Mouse (Mus musculus) limb, embryonic 14.5 days (tissue): ENCODE results near the gene Ptrhd1. TPM values are rescaled to one million over a fixed set of nuclear protein-coding genes. Genes with fewer than 3 reads are reported as not detected.

Experiments used
- ATAC-seq: fragments of 200-750 bp; cut with Nextera tagmentation; 2 replicates; pipeline ENCODE4 v1.8.0; 2017; ENCODE audit warnings: low read depth, moderate number of reproducible peaks, moderate TSS enrichment; ENCODE audit not compliant: low FRiP score
- DNase-seq: peaks from one replicate; pipeline ENCODE4 v3.0.0-alpha.2; 2015; ENCODE audit warnings: low spot score
- H3K27ac ChIP-seq: fragments of 300-500 bp; sonication (generic); replicated peaks from 2 replicates; pipeline ENCODE4 v1.5.1; 2014; ENCODE audit warnings: low read depth, mild to moderate bottlenecking, low read length, moderate library complexity, mixed read lengths
- H3K27me3 ChIP-seq: fragments of 300-500 bp; sonication (generic); 2 replicates; pipeline ENCODE4 v1.6.1; 2014; ENCODE audit warnings: low read length, mixed read lengths; ENCODE audit not compliant: control insufficient read depth, insufficient read depth
- H3K36me3 ChIP-seq: fragments of 300-500 bp; sonication (generic); 2 replicates; pipeline ENCODE4 v1.6.1; 2014; ENCODE audit warnings: mild to moderate bottlenecking, low read length, moderate library complexity, mixed read lengths; ENCODE audit not compliant: control insufficient read depth, insufficient read depth
- H3K4me1 ChIP-seq: fragments of 300-500 bp; sonication (generic); 2 replicates; pipeline ENCODE4 v1.6.1; 2014; ENCODE audit warnings: antibody characterized with exemption, low read length, mixed read lengths; ENCODE audit not compliant: control insufficient read depth, insufficient read depth
- H3K4me2 ChIP-seq: fragments of 300-500 bp; sonication (generic); replicated peaks from 2 replicates; pipeline ENCODE4 v1.6.1; 2014; ENCODE audit warnings: low read depth, mild to moderate bottlenecking, low read length, moderate library complexity; ENCODE audit not compliant: severe bottlenecking
- H3K4me3 ChIP-seq: fragments of 300-500 bp; sonication (generic); replicated peaks from 2 replicates; pipeline ENCODE4 v1.5.1; 2014; ENCODE audit warnings: low read length
- H3K9ac ChIP-seq: fragments of 300-500 bp; sonication (generic); 2 replicates; pipeline ENCODE4 v1.6.1; 2014; ENCODE audit warnings: mild to moderate bottlenecking, low read depth, low read length, moderate library complexity; ENCODE audit not compliant: severe bottlenecking
- H3K9me3 ChIP-seq: fragments of 300-500 bp; sonication (generic); 2 replicates; pipeline ENCODE4 v1.6.1; 2016; ENCODE audit warnings: low read length; ENCODE audit not compliant: control insufficient read depth
- POLR2A ChIP-seq: fragments of 200-500 bp; IDR thresholded peaks from 2 replicates; pipeline ENCODE4 v1.8.0; 2012; ENCODE audit warnings: inconsistent platforms, mild to moderate bottlenecking, moderate library complexity, borderline replicate concordance; ENCODE audit not compliant: insufficient read depth, insufficient read length; ENCODE audit errors: extremely low read depth
- WGBS: fragments of 180-500 bp; shearing (Covaris S2); extraction: QIAGEN DNeasy Blood & Tissue Kit; methylation state at CpG from one replicate; pipeline ENCODE4 v1.1.7; 2014; 5-methylcytosine and 5-hydroxymethylcytosine counted together
- polyA plus RNA-seq, 2 experiments: library from polyadenylated mRNA; depleted of rRNA in 1 of 2; stranded (reverse) in 1 of 2; unstranded in 1 of 2; fragments of >200 nt; fragmentation: Nextera tagmentation in 1 of 2; extraction: Ambion mirVana in 1 of 2; gene quantifications; 2 replicates each; pipeline versions ENCODE4 v1.2.1 to v1.2.3; 2012 to 2014

The Ptrhd1 gene
- polyA plus RNA-seq, 2 experiments = 4.1 to 5.5 TPM

DNA sequence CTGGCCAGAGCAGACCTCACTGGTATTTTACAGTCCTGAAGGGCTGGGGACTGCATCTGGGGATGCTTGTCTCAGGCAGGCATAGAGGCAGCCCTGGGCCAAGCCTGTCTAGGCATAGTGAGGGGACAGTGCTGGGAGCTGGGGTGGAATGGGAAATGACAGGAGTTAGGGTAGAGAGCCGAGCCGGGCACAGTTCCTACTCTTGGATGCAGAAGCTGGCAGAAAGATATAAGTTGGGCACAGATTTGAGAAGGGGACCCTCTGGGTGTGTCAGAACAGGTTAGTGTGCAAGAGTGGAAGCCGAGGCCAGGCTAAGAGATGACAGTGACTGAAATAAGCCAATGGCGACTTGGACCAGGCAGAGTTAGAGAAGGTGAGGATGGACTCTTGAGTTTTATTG lies 31.6 kb upstream of the Ptrhd1 start:
- ATAC-seq (no peak), DNase-seq (no peak)
- TF ChIP-seq POLR2A = no peak
- 93% methylated on average over 4 of the region's 4 CpGs for WGBS
- Histone ChIP-seq H3K9ac (no peak overlapping the region), H3K27ac (no peak overlapping the region), H3K4me3 (no peak overlapping the region), H3K4me2 (no peak overlapping the region), H3K27me3 (no peaks in the 10 kb centered on the region), H3K36me3 (peaks cover 81% of the 10 kb centered on the region), H3K4me1 (no peaks in the 10 kb centered on the region), H3K9me3 (no peaks in the 10 kb centered on the region)

DNA sequence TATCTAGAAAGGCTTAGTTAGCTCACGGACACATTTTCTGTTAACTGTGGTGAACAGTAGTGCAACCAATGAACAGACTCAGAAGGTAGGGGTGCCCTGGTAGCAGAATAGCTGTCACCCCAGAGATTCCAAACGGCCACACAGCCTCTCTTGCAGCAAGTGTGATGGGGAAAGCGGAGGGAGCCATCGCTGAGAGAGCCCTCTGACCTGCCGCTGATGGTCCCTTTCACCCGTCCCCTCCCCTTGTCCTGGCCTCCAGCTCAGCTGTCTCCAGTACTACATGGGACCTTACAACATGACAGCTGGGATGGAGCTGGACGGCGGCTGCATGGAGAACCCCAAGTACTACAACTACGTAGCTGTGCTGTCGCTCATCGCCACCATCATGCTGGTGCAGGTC lies 27.7 kb upstream of the Ptrhd1 start:
- Histone ChIP-seq H3K36me3 (peaks cover 73% of the 10 kb centered on the region), H3K9ac (no peak overlapping the region), H3K9me3 (no peaks in the 10 kb centered on the region), H3K27ac (no peak overlapping the region), H3K4me1 (no peaks in the 10 kb centered on the region), H3K27me3 (no peaks in the 10 kb centered on the region), H3K4me2 (no peak overlapping the region), H3K4me3 (no peak overlapping the region)
- WGBS = 97% methylated on average over 11 of the region's 11 CpGs
- ATAC-seq (no peak), DNase-seq (no peak)
- no peak for TF ChIP-seq POLR2A

DNA sequence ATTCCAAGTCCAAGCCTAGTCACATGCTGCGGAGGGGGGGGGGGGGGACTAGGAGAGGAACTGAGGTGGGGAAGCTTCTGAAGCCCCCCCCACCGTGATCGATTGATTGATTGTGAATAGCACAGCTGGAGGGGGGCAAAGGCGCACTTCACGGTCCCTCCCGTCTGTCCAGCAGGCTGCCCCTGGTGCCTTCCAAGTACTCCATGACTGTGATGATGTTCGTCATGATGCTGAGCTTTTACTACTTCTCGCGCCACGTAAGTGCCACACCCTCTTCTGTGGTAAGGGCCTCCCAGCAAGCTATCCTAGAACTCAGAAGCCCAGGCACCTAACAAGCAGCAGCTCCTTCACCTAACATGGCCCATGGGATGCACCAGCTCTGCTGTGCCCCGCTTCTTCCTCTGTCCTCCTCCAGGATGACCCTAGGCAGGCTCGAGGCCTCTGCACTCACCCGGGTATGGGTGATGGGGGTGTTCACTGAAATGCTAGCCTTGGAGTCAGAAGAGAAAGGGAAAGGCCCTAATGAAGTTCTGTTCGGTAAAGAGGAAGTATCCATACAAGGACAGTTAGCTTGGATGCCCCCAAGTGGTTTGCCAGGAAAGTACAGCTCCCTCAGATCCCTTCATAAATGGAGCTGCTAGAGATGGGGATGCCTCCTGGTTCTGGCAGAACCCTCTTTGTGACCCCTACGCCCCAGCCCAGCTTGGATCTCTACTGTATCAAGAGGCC lies 25.3 kb upstream of the Ptrhd1 start:
- no peaks in the 10 kb centered on the region for H3K27me3 ChIP-seq
- no peak overlapping the region for H3K9ac ChIP-seq
- no peaks in the 10 kb centered on the region for H3K9me3 ChIP-seq
- no peaks in the 10 kb centered on the region for H3K4me1 ChIP-seq
- no peak for ATAC-seq
- H3K27ac ChIP-seq = no peak overlapping the region
- TF ChIP-seq POLR2A = no peak
- H3K4me2 ChIP-seq = no peak overlapping the region
- DNase-seq = peak; percentile 41
- no peak overlapping the region for H3K4me3 ChIP-seq
- H3K36me3 ChIP-seq = peaks cover 77% of the 10 kb centered on the region
- 85% methylated on average over 15 of the region's 15 CpGs for WGBS

DNA sequence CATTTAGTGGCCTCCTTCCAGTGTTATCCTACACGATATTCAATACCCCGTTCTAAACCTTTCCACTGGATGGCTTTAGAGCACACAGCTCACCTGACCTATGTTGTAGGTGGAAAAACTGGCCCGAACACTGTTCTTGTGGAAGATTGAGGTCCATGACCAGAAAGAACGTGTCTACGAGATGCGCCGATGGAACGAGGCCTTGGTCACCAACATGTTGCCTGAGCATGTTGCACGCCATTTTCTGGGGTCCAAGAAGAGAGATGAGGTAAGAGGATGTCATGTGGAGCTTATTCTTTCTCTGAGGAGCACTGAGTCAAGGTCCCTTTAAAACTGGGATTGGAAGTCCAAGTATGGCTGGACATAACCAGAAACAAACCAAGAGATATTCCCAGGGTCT lies 24.6 kb upstream of the Ptrhd1 start:
- no peak overlapping the region for H3K9ac ChIP-seq
- H3K27me3 ChIP-seq = no peaks in the 10 kb centered on the region
- H3K36me3 ChIP-seq = peaks cover 77% of the 10 kb centered on the region
- no peak overlapping the region for H3K27ac ChIP-seq
- no peak for TF ChIP-seq POLR2A
- no peak overlapping the region for H3K4me3 ChIP-seq
- ATAC-seq = no peak
- DNase-seq = no peak
- no peak overlapping the region for H3K4me2 ChIP-seq
- WGBS = 95% methylated on average over 9 of the region's 9 CpGs
- H3K9me3 ChIP-seq = no peaks in the 10 kb centered on the region
- no peaks in the 10 kb centered on the region for H3K4me1 ChIP-seq

DNA sequence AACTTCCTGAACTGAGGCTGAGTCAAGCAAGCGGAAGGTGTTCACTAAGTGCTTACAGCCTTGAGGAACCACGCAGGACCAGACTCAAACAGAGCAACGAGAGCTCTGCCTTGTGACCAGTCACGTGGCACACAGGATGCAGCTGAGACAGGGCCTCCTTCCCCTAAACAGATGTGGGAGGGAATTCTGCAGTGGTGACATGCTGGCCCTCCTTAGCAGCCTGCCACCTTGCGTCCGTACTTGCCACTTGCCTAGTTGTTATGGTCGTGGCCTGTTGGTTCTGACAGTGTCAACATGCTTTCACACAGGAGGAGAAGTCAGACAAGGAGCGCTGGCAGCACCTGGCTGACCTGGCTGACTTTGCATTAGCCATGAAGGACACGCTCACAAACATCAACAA lies 22.7 kb upstream of the Ptrhd1 start:
- Histone ChIP-seq H3K4me3 (no peak overlapping the region), H3K9me3 (no peaks in the 10 kb centered on the region), H3K4me1 (no peaks in the 10 kb centered on the region), H3K36me3 (peaks cover 78% of the 10 kb centered on the region), H3K27ac (no peak overlapping the region), H3K9ac (no peak overlapping the region), H3K27me3 (no peaks in the 10 kb centered on the region), H3K4me2 (no peak overlapping the region)
- DNase-seq (no peak), ATAC-seq (no peak)
- WGBS = 83% methylated on average over 9 of the region's 9 CpGs
- TF ChIP-seq POLR2A = no peak

DNA sequence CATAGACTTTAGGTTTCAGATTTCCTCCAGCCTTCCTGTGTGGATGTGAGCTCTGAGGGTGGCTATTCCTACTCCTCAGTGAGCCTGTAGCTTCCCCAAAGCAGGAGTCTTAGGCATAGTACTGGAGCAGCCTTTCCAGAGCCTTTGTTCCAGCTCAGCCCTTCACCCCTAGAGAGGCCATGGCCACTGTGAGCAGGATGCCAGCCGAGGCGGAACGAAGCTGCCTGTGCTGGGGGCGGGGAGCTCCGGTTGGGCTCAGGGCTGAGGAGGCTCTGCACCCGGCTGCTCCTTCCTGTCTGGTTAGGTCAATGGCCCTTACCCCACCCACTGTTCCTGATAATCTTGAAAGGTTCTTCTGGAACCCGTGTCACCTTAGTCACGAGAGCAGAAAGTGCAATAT lies 20.9 kb upstream of the Ptrhd1 start:
- H3K36me3 ChIP-seq = peaks cover 84% of the 10 kb centered on the region
- ATAC-seq = no peak
- 67% methylated on average over 8 of the region's 8 CpGs for WGBS

More for the DNA sequence above, 20.9 kb upstream of the Ptrhd1 start:
- no peak for DNase-seq
- Histone ChIP-seq H3K27ac (no peak overlapping the region), H3K4me3 (no peak overlapping the region), H3K27me3 (no peaks in the 10 kb centered on the region), H3K4me1 (no peaks in the 10 kb centered on the region), H3K9me3 (no peaks in the 10 kb centered on the region), H3K4me2 (no peak overlapping the region), H3K9ac (no peak overlapping the region)
- TF ChIP-seq POLR2A = no peak
